Mouse (Mus musculus) limb, embryonic 15.5 days (tissue): Measurements from ENCODE around the gene Dkk2. TPM values are rescaled to one million over a fixed set of nuclear protein-coding genes. Genes with fewer than 3 reads are reported as not detected.
"Not testable (repeated sequence)": the region's sequence is repeated elsewhere in the genome, so short reads cannot be mapped to it uniquely, and the experiment has no call there.

Source experiments
- ATAC-seq: fragments of 200-750 bp; cut with Nextera tagmentation; 2 replicates; pipeline ENCODE4 v1.8.0; 2017; ENCODE audit warnings: low read depth, moderate TSS enrichment; ENCODE audit not compliant: insufficient number of reproducible peaks, low FRiP score, low TSS enrichment
- H3K27ac ChIP-seq: fragments of 300-500 bp; sonication (generic); 2 replicates; pipeline ENCODE4 v1.5.1; 2015; ENCODE audit warnings: moderate library complexity, mild to moderate bottlenecking, inconsistent platforms
- H3K27me3 ChIP-seq: fragments of 300-500 bp; sonication (generic); 2 replicates; pipeline ENCODE4 v1.6.1; 2015; ENCODE audit warnings: inconsistent platforms
- H3K36me3 ChIP-seq: fragments of 300-500 bp; sonication (generic); 2 replicates; pipeline ENCODE4 v1.6.1; 2015; ENCODE audit warnings: inconsistent platforms
- H3K4me1 ChIP-seq: fragments of 300-500 bp; sonication (generic); 2 replicates; pipeline ENCODE4 v1.6.1; 2015; ENCODE audit warnings: inconsistent platforms
- H3K4me2 ChIP-seq: fragments of 300-500 bp; sonication (generic); 2 replicates; pipeline ENCODE4 v1.6.1; 2015; ENCODE audit warnings: mild to moderate bottlenecking, inconsistent platforms
- H3K4me3 ChIP-seq: fragments of 300-500 bp; sonication (generic); 2 replicates; pipeline ENCODE4 v1.5.1; 2015; ENCODE audit warnings: mild to moderate bottlenecking, inconsistent platforms
- H3K9ac ChIP-seq: fragments of 300-500 bp; sonication (generic); 2 replicates; pipeline ENCODE4 v1.6.1; 2015; ENCODE audit warnings: inconsistent platforms
- H3K9me3 ChIP-seq: fragments of 300-500 bp; sonication (generic); 2 replicates; pipeline ENCODE4 v1.6.1; 2016; ENCODE audit warnings: inconsistent platforms
- WGBS: fragments of 180-500 bp; shearing (Covaris S2); methylation state at CpG from one replicate; pipeline ENCODE4 v1.1.7; 2015; 5-methylcytosine and 5-hydroxymethylcytosine counted together
- polyA plus RNA-seq: library from polyadenylated mRNA; unstranded; fragments of >200 nt; fragmentation: Nextera tagmentation; extraction: Ambion mirVana; gene quantifications from 2 replicates; pipeline ENCODE4 v1.2.1, GENCODE M21; 2015

Gene Dkk2
- 68.7 and 88.5 TPM in 2 replicates for polyA plus RNA-seq

DNA sequence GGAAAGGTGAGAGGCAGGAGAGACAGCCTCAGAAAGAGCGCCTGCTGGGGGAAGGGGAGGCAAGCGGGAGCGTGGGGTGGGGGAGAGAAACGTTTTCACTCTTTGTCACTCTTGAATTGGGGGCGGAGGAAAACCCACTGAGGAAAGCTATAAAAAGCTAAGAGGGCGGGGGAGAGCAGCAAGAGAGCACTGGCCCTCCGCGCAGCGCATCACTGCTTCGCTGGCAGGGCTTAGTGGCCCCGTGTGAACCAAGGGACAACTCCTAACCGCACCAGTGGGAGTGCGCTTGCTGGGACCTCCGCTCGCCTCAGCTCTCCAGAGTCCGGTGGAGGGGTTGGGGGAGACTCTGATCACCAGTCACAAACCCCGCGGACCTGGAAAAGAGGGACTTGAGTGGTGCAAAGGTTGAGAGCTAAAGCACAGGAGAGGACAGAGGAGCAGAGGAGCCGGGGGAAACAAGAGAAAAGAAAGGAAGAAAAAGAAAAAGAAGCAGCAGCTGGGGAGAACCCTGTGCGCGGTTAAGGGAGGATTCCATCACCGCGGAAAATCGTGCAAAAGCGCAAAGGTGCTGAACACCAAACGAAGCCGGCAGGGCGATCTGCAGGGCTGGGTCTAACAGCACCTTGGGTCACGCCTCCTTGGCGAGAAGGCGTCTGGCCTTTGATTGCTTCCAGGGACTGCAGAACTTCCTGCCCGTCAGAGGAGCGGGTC lies at the start of gene Dkk2:
Dkk2 (plus strand) TSS at position 181 of the 711 bp plus-strand sequence.
- peak within 1 kb of the TSS; percentile 79 for H3K27ac ChIP-seq
- peak; percentile 37; the same call in 1 of the 2 replicates for ATAC-seq

GRCm38 (mm10) chr3:132036704-132037103 lies 48.4 kb upstream of the Dkk2 start:
- H3K4me1 ChIP-seq = peaks cover 3% of the 10 kb centered on the region; the same call in 1 of the 2 replicates
- no peak overlapping the region for H3K9ac ChIP-seq
- H3K4me3 ChIP-seq = no peak overlapping the region
- H3K9me3 ChIP-seq = no peaks in the 10 kb centered on the region
- no peaks in the 10 kb centered on the region for H3K36me3 ChIP-seq
- ATAC-seq = no peak
- 85% methylated on average over 2 of the region's 2 CpGs for WGBS
- no peak overlapping the region for H3K27ac ChIP-seq
- H3K27me3 ChIP-seq = no peaks in the 10 kb centered on the region
- H3K4me2 ChIP-seq = no peak overlapping the region

More for the DNA sequence above, at the start of gene Dkk2:
- H3K36me3 ChIP-seq = no peaks in the 10 kb centered on the region
- peaks cover 23% of the 10 kb centered on the region for H3K27me3 ChIP-seq
- H3K4me1 ChIP-seq = peaks cover 18% of the 10 kb centered on the region
- no peaks in the 10 kb centered on the region for H3K9me3 ChIP-seq
- H3K4me2 ChIP-seq = peak within 1 kb of the TSS; percentile 88
- under 1% methylated on average over 33 of the region's 33 CpGs for WGBS
- H3K9ac ChIP-seq = peak within 1 kb of the TSS; percentile 55
- peak within 1 kb of the TSS; percentile 47 for H3K4me3 ChIP-seq

DNA sequence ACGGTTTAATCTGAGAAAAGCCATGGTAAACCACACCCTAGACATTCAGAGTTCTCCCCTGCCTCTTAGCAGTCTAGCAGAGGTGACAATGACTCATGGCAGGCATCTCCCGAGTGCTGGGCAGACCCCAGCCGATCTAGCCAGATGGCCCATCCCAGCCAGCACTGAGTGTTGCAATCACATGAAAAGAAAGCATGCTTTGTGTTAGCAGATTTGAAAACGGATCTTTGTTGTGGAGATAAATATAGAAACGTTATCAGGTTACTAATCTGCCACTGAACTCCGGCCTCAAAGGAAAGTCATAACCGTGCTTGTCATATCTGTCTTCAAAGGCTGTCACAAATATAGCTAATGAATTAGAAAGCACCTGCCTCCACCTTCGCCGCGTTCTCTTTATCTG lies 47.4 kb upstream of the Dkk2 start:
- H3K4me1 ChIP-seq = peaks cover 3% of the 10 kb centered on the region; the same call in 1 of the 2 replicates
- ATAC-seq = no peak
- no peaks in the 10 kb centered on the region for H3K36me3 ChIP-seq
- H3K27me3 ChIP-seq = no peaks in the 10 kb centered on the region
- no peaks in the 10 kb centered on the region for H3K9me3 ChIP-seq
- WGBS = 50% methylated on average over 10 of the region's 10 CpGs
- no peak overlapping the region for H3K4me3 ChIP-seq
- H3K9ac ChIP-seq = no peak overlapping the region
- no peak overlapping the region for H3K27ac ChIP-seq
- H3K4me2 ChIP-seq = no peak overlapping the region

DNA sequence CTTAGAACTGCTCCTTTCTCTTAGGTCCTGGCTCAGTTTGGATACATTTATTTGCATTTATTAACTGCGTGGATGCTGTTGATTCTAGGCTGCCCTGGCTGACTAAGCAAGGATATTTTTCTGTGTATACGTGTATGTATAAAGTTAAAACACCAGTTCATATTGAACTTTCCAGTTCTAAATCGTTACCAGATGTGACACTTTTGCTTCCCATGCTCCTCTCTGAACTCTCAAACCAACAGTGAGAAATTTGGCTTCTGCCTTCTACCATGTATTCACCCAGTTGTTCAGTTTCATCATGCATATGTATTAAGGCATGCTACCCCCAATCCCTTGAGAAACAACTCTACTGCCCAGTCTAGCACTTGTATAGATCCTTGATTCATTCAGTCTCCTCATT lies 45.0 kb upstream of the Dkk2 start:
- no peak for ATAC-seq
- H3K4me1 ChIP-seq = no peaks in the 10 kb centered on the region
- 51% methylated on average over 3 of the region's 3 CpGs for WGBS
- no peaks in the 10 kb centered on the region for H3K27me3 ChIP-seq
- 0 out of 2 replicates have a peak overlapping the region, but pooled peaks have one; percentile 2 for H3K27ac ChIP-seq
- no peak overlapping the region for H3K4me2 ChIP-seq
- no peaks in the 10 kb centered on the region for H3K9me3 ChIP-seq
- H3K9ac ChIP-seq = no peak overlapping the region
- no peak overlapping the region for H3K4me3 ChIP-seq
- H3K36me3 ChIP-seq = no peaks in the 10 kb centered on the region

GRCm38 (mm10) chr3:132050884-132051457 lies 34.1 kb upstream of the Dkk2 start:
- Histone ChIP-seq H3K4me3 (no peak overlapping the region), H3K27me3 (no peaks in the 10 kb centered on the region), H3K36me3 (no peaks in the 10 kb centered on the region), H3K4me2 (no peak overlapping the region), H3K4me1 (no peaks in the 10 kb centered on the region), H3K27ac (no peak overlapping the region), H3K9me3 (no peaks in the 10 kb centered on the region), H3K9ac (no peak overlapping the region)
- ATAC-seq = no peak
- WGBS = 73% methylated on average over 8 of the region's 8 CpGs

DNA sequence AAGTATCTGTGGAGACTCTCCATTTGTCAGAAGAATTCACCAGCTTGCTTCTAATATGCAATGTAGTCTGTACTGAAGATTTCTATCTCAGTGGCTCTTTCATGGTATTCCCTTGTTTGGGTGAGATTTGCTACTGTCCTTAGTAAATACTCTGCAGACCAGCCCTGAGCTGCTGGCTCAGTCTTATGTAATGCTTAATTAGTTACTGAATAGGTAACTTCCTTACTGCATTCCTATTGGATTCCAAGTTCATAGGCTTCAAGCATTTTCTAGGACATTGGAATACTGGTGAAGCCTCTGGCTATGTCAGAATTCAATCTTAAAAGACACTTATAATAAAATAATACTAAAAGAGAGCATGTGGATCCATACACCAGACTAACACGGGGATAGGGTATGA lies 22.3 kb upstream of the Dkk2 start:
- not testable (repeated sequence) for H3K9ac ChIP-seq, ATAC-seq, H3K27ac ChIP-seq, H3K27me3 ChIP-seq, H3K4me2 ChIP-seq, H3K36me3 ChIP-seq, H3K9me3 ChIP-seq, H3K4me1 ChIP-seq, H3K4me3 ChIP-seq
- 49% methylated on average over 1 of the region's 1 CpGs for WGBS

DNA sequence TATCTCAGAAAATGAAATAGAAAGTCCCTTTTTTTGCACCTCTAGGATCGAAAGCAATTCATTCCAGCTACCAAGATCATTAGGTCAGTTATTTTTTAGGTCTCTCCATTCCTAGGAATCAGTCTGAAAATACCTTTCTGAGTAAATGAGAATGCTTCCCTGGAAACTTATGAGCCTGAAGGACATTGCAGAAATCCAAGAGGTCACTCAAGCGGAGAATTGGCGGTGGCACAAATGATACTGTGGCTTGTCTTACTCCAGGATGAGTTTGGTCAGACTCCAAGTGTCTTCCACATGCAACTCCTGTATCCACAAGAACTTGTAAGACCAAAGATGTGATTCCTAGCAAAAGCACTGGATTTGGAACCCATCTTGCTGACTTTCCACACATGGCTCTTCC lies 21.7 kb upstream of the Dkk2 start:
- no peak overlapping the region for H3K27ac ChIP-seq
- no peak for ATAC-seq

GRCm38 (mm10) chr3:132063966-132064365 lies 21.1 kb upstream of the Dkk2 start:
- no peak for ATAC-seq
- 13% methylated on average over 4 of the region's 4 CpGs for WGBS

More for the DNA sequence above, 21.7 kb upstream of the Dkk2 start:
- Histone ChIP-seq H3K4me1 (no peaks in the 10 kb centered on the region), H3K27me3 (no peaks in the 10 kb centered on the region), H3K4me3 (no peak overlapping the region), H3K4me2 (no peak overlapping the region), H3K9me3 (no peaks in the 10 kb centered on the region), H3K9ac (no peak overlapping the region), H3K36me3 (no peaks in the 10 kb centered on the region)
- 96% methylated on average over 3 of the region's 3 CpGs for WGBS

GRCm38 (mm10) chr3:132064920-132065319 lies 20.2 kb upstream of the Dkk2 start:
- H3K9me3 ChIP-seq = no peaks in the 10 kb centered on the region
- 60% methylated on average over 1 of the region's 1 CpGs for WGBS

More at GRCm38 (mm10) chr3:132063966-132064365, 21.1 kb upstream of the Dkk2 start:
- Histone ChIP-seq H3K4me1 (no peaks in the 10 kb centered on the region), H3K27me3 (no peaks in the 10 kb centered on the region), H3K4me3 (no peak overlapping the region), H3K9me3 (no peaks in the 10 kb centered on the region), H3K27ac (no peak overlapping the region), H3K9ac (no peak overlapping the region), H3K36me3 (no peaks in the 10 kb centered on the region), H3K4me2 (no peak overlapping the region)

GRCm38 (mm10) chr3:132070949-132071348 lies 14.1 kb upstream of the Dkk2 start:
- H3K4me2 ChIP-seq = no peak overlapping the region
- H3K4me3 ChIP-seq = no peak overlapping the region
- no peaks in the 10 kb centered on the region for H3K9me3 ChIP-seq
- H3K36me3 ChIP-seq = no peaks in the 10 kb centered on the region
- no peak overlapping the region for H3K27ac ChIP-seq
- H3K4me1 ChIP-seq = no peaks in the 10 kb centered on the region
- ATAC-seq = no peak
- H3K9ac ChIP-seq = no peak overlapping the region
- H3K27me3 ChIP-seq = no peaks in the 10 kb centered on the region
- WGBS = 51% methylated on average over 2 of the region's 2 CpGs

More at GRCm38 (mm10) chr3:132064920-132065319, 20.2 kb upstream of the Dkk2 start:
- no peak for ATAC-seq
- H3K27me3 ChIP-seq = no peaks in the 10 kb centered on the region
- no peak overlapping the region for H3K4me2 ChIP-seq
- no peaks in the 10 kb centered on the region for H3K4me1 ChIP-seq
- no peaks in the 10 kb centered on the region for H3K36me3 ChIP-seq
- no peak overlapping the region for H3K4me3 ChIP-seq
- H3K9ac ChIP-seq = no peak overlapping the region
- H3K27ac ChIP-seq = no peak overlapping the region

GRCm38 (mm10) chr3:132084018-132084417 lies 1.1 kb upstream of the Dkk2 start:
- H3K4me1 ChIP-seq = peaks cover 18% of the 10 kb centered on the region
- H3K27ac ChIP-seq = peak overlapping the region; percentile 79

DNA sequence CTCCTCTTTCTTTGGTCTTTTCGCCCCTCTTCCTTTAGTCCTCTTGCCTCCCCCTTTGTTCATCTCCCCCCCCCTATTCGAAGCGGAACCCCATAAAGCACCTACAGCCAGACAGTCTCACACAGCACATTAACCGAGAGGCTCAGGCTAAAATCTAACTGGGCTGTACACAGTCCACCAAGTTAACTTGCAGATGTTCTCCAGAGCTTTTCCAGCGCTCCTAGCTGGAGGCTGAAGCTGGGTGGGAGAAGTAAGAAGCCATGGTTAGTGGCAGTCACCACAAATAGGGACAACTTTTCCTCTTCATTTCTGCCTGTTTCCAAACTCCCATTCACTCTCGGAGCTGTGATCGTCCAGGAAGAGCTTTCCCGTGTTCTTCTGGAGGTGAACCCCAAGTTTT lies 412 bp upstream of the Dkk2 start:
- WGBS = 0% methylated on average over 8 of the region's 8 CpGs
- H3K9ac ChIP-seq = peak overlapping the region; percentile 55
- H3K27ac ChIP-seq = peak overlapping the region; percentile 79
- peak overlapping the region; percentile 88 for H3K4me2 ChIP-seq
- H3K27me3 ChIP-seq = peaks cover 23% of the 10 kb centered on the region
- peak overlapping the region; percentile 47 for H3K4me3 ChIP-seq
- no peaks in the 10 kb centered on the region for H3K36me3 ChIP-seq
- H3K9me3 ChIP-seq = no peaks in the 10 kb centered on the region
- peaks cover 18% of the 10 kb centered on the region for H3K4me1 ChIP-seq
- no peak for ATAC-seq

More at GRCm38 (mm10) chr3:132084018-132084417, 1.1 kb upstream of the Dkk2 start:
- ATAC-seq = peak; percentile 52; the same call in 1 of the 2 replicates
- peak overlapping the region; percentile 88 for H3K4me2 ChIP-seq
- H3K27me3 ChIP-seq = peaks cover 23% of the 10 kb centered on the region
- H3K4me3 ChIP-seq = peak overlapping the region; percentile 47
- no peaks in the 10 kb centered on the region for H3K36me3 ChIP-seq
- H3K9ac ChIP-seq = no peak overlapping the region
- 5% methylated on average over 13 of the region's 13 CpGs for WGBS
- no peaks in the 10 kb centered on the region for H3K9me3 ChIP-seq
